Mouse (Mus musculus) forebrain, embryonic 13.5 days (tissue): Measurements from ENCODE around the gene Snapc4. TPM values are rescaled to one million over a fixed set of nuclear protein-coding genes. Genes with fewer than 3 reads are reported as not detected.
A peak's percentile ranks its signal among the peaks of the same experiment; 100 is the strongest.

Source experiments
- ATAC-seq: fragments of 200-750 bp; cut with Nextera tagmentation; 2 replicates; pipeline ENCODE4 v1.8.0; 2017
- H3K27ac ChIP-seq: fragments of 300-500 bp; sonication (generic); 2 replicates; pipeline ENCODE4 v1.5.1; 2015; ENCODE audit warnings: inconsistent platforms, mild to moderate bottlenecking, moderate library complexity
- H3K27me3 ChIP-seq: fragments of 300-500 bp; sonication (generic); 2 replicates; pipeline ENCODE4 v1.6.1; 2015; ENCODE audit warnings: mild to moderate bottlenecking, inconsistent platforms
- H3K36me3 ChIP-seq: fragments of 300-500 bp; sonication (generic); 2 replicates; pipeline ENCODE4 v1.6.1; 2015; ENCODE audit warnings: mild to moderate bottlenecking, inconsistent platforms; ENCODE audit not compliant: poor library complexity, severe bottlenecking
- H3K4me1 ChIP-seq: fragments of 300-500 bp; sonication (generic); 2 replicates; pipeline ENCODE4 v1.6.1; 2015; ENCODE audit warnings: inconsistent platforms
- H3K4me2 ChIP-seq: fragments of 300-500 bp; sonication (generic); 2 replicates; pipeline ENCODE4 v1.6.1; 2015; ENCODE audit warnings: inconsistent platforms, mild to moderate bottlenecking, moderate library complexity
- H3K4me3 ChIP-seq: fragments of 300-500 bp; sonication (generic); 2 replicates; pipeline ENCODE4 v1.5.1; 2015; ENCODE audit warnings: mild to moderate bottlenecking, inconsistent platforms
- H3K9ac ChIP-seq: fragments of 300-500 bp; sonication (generic); 2 replicates; pipeline ENCODE4 v1.6.1; 2015; ENCODE audit warnings: mild to moderate bottlenecking, inconsistent platforms
- H3K9me3 ChIP-seq: fragments of 300-500 bp; sonication (generic); replicated peaks from 2 replicates; pipeline ENCODE4 v1.6.1; 2016; ENCODE audit warnings: inconsistent platforms
- WGBS: fragments of 180-500 bp; shearing (Covaris S2); methylation state at CpG from one replicate; pipeline ENCODE4 v1.1.7; 2015; 5-methylcytosine and 5-hydroxymethylcytosine counted together
- polyA plus RNA-seq: library from polyadenylated mRNA; unstranded; fragments of >200 nt; fragmentation: Nextera tagmentation; extraction: Ambion mirVana; gene quantifications from 2 replicates; pipeline ENCODE4 v1.2.1, GENCODE M21; 2015

The Snapc4 gene
- polyA plus RNA-seq, 1 experiment from 2014 or later: 25.1 TPM

DNA sequence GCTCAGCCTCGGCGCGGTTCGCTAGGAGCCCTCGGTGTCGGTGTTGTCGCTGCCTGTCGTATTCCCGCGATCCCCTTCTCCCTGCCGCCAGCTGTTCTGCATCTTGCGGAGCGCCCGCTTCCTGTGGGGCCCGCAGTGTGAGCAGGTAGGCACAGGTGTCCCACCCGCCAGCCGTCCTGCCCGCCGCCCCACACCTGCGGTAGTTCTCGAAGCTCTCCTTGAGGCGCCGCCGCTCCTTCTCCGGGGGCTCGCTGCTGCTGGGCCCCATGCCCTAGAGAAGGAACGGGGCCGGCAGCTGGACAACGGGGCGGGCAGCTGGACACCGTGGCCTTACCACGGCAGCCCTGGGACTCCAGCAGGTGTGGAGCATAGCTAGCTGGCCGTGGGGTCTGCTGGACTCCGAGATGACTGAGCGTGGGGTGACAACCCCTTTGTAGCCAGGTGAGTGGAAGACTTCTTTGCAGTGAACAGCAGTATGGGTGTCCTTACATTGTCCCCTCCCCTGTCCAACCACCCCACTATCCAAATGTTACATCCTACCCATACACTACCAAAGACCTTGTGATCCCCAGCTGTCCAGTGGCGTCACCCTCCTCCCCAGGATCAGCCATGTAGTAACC lies 28.1 kb downstream of the Snapc4 start:
- peaks cover 26% of the 10 kb centered on the region for H3K4me1 ChIP-seq
- no peaks in the 10 kb centered on the region for H3K9me3 ChIP-seq
- WGBS: 3% methylated on average over 36 of the region's 36 CpGs
- peak overlapping the region; percentile 85 for H3K4me3 ChIP-seq
- H3K36me3 ChIP-seq: peaks cover 30% of the 10 kb centered on the region
- H3K4me2 ChIP-seq: peak overlapping the region; percentile 96
- no peaks in the 10 kb centered on the region for H3K27me3 ChIP-seq
- ATAC-seq: peak; percentile 63
- H3K9ac ChIP-seq: peak overlapping the region; percentile 93
- peak overlapping the region; percentile 84 for H3K27ac ChIP-seq

GRCm38 (mm10) chr2:26351358-26352290 lies 28.8 kb downstream of the Snapc4 start, which contains the start of gene Dnlz:
Gene Dnlz (minus strand): TSS chr2:26352110.
- Histone ChIP-seq H3K27me3 (no peaks in the 10 kb centered on the region), H3K9ac (peak within 1 kb of the TSS; percentile 93), H3K4me3 (peak within 1 kb of the TSS; percentile 85), H3K4me2 (peak within 1 kb of the TSS; percentile 96), H3K36me3 (peaks cover 38% of the 10 kb centered on the region), H3K27ac (peak within 1 kb of the TSS; percentile 84), H3K9me3 (no peaks in the 10 kb centered on the region), H3K4me1 (peaks cover 26% of the 10 kb centered on the region)
- ATAC-seq: peak; percentile 84
- 2% methylated on average over 62 of the region's 62 CpGs for WGBS

- H3K36me3 ChIP-seq: peaks cover 72% of the 10 kb centered on the region
- H3K27ac ChIP-seq: no peak overlapping the region
- peaks cover 23% of the 10 kb centered on the region for H3K4me1 ChIP-seq
- no peak for ATAC-seq
- no peak overlapping the region for H3K4me2 ChIP-seq
- H3K4me3 ChIP-seq: no peak overlapping the region
- H3K9me3 ChIP-seq: no peaks in the 10 kb centered on the region
- H3K27me3 ChIP-seq: no peaks in the 10 kb centered on the region
- 73% methylated on average over 6 of the region's 6 CpGs for WGBS
- H3K9ac ChIP-seq: no peak overlapping the region
Measured at GRCm38 (mm10) chr2:26348241-26348640, 32.2 kb downstream of the Snapc4 start.

DNA sequence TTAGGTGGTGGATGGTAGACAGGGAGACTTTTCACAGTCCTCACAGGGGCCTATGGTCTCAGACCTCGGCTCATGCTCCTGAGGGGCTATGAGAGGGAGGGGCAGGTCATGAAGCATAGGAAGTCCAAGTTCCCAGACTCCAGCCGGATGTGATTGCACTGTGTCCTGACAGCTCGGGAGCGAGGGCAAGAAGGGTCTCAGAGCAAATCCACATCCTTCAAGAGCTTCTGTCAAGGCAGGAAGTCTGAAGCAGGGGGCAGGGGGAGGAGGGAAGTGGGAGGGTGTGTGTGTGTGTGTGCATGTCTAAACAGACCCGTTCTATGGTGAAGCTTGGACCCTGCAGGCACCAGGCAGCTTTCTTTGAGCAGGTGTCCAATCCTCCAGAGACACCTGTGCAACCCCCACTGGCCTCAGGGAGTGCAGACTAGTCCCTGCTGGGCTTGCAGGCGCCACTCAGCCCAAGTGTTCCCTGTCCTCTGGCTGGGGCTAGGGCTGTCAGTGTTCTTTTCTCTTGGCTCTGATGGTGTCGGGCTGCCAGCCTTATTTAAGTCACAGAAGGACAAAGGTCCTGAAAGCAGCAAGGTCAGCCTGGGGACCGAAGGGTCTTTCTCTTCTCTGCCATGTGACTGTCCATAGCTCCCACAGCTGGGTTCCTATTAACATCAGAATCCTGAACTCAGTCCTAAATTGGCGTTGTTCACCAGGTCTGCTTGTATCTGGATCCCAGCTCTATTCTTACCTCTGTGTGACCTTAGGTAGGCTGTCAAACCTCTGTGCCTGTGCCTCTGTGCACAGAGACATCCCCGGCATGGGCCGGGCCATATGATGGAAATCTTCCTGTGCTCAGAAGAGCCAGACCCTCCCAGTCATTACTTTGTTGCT lies 37.6 kb downstream of the Snapc4 start:
- no peak overlapping the region for H3K4me2 ChIP-seq
- H3K9ac ChIP-seq: no peak overlapping the region
- H3K4me1 ChIP-seq: peaks cover 8% of the 10 kb centered on the region; the same call in 1 of the 2 replicates
- H3K9me3 ChIP-seq: no peaks in the 10 kb centered on the region
- 82% methylated on average over 11 of the region's 11 CpGs for WGBS
- H3K27me3 ChIP-seq: no peaks in the 10 kb centered on the region
- H3K4me3 ChIP-seq: no peak overlapping the region
- H3K27ac ChIP-seq: no peak overlapping the region
- no peak for ATAC-seq
- peaks cover 95% of the 10 kb centered on the region for H3K36me3 ChIP-seq

DNA sequence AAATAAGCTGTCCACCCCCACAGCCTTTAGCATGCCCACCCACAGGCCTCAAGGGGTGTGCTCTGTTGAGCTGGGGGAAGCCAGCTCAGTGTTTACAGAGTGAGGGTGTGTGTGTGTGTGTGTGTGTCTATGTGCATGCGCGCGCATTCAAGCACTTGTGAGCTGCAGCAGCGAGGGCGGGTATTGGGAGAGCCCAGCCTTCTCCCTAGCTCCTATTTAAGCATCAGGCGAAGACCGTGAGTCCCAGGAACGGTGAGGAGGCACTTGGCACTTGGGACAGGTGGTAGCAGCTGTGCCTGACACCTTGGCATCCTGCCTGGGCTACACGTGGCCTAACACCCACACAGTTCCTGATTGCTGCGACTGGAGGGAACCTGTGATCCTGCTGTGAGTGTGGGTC lies 38.4 kb downstream of the Snapc4 start:
- H3K4me3 ChIP-seq: no peak overlapping the region
- no peak for ATAC-seq
- peaks cover 8% of the 10 kb centered on the region; the same call in 1 of the 2 replicates for H3K4me1 ChIP-seq
- WGBS: 80% methylated on average over 10 of the region's 10 CpGs
- no peak overlapping the region for H3K4me2 ChIP-seq
- no peak overlapping the region for H3K9ac ChIP-seq
- no peaks in the 10 kb centered on the region for H3K27me3 ChIP-seq
- peaks cover 87% of the 10 kb centered on the region for H3K36me3 ChIP-seq
- no peaks in the 10 kb centered on the region for H3K9me3 ChIP-seq
- H3K27ac ChIP-seq: peak overlapping the region; percentile 6; the same call in 1 of the 2 replicates

DNA sequence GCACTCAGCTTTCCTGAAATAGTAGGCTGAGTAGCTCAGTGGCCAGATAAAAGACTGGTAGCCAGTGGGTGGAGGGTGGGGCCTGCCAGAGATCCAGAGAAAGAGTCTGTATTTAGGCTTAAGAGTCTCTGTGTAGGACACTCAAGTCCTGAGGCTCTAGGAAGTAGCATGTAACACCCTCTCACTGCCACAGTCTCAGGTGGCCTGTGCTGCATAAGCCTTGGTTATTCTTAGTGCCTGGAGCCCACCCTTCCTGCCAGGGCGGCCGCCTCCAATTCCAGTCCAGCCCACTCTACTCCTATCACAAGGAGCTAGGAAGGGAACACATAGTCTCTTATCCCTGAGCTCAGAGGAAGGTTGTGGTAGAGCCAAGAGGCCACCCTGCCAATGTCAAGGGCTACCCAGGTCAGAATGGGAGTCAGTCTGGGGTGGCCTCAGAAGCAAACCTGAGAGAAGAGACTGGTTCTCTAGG lies 38.9 kb downstream of the Snapc4 start:
- peaks cover 82% of the 10 kb centered on the region for H3K36me3 ChIP-seq
- H3K27ac ChIP-seq: no peak overlapping the region
- H3K4me1 ChIP-seq: peaks cover 8% of the 10 kb centered on the region; the same call in 1 of the 2 replicates
- no peak overlapping the region for H3K4me2 ChIP-seq
- H3K9me3 ChIP-seq: no peaks in the 10 kb centered on the region
- WGBS: 100% methylated on average over 2 of the region's 2 CpGs
- no peaks in the 10 kb centered on the region for H3K27me3 ChIP-seq
- H3K9ac ChIP-seq: no peak overlapping the region
- no peak overlapping the region for H3K4me3 ChIP-seq
- no peak for ATAC-seq

GRCm38 (mm10) chr2:26339204-26339551 lies 41.3 kb downstream of the Snapc4 start:
- H3K36me3 ChIP-seq: peaks cover 58% of the 10 kb centered on the region
- H3K4me3 ChIP-seq: no peak overlapping the region
- no peaks in the 10 kb centered on the region for H3K9me3 ChIP-seq
- H3K4me2 ChIP-seq: no peak overlapping the region
- ATAC-seq: no peak
- WGBS: 84% methylated on average over 5 of the region's 5 CpGs
- peaks cover 8% of the 10 kb centered on the region; the same call in 1 of the 2 replicates for H3K4me1 ChIP-seq
- no peaks in the 10 kb centered on the region for H3K27me3 ChIP-seq
- no peak overlapping the region for H3K27ac ChIP-seq
- H3K9ac ChIP-seq: no peak overlapping the region

- Histone ChIP-seq H3K4me3 (no peak overlapping the region), H3K4me1 (peaks cover 8% of the 10 kb centered on the region; the same call in 1 of the 2 replicates), H3K36me3 (peaks cover 52% of the 10 kb centered on the region)
Measured at GRCm38 (mm10) chr2:26338302-26339203, 41.9 kb downstream of the Snapc4 start.

DNA sequence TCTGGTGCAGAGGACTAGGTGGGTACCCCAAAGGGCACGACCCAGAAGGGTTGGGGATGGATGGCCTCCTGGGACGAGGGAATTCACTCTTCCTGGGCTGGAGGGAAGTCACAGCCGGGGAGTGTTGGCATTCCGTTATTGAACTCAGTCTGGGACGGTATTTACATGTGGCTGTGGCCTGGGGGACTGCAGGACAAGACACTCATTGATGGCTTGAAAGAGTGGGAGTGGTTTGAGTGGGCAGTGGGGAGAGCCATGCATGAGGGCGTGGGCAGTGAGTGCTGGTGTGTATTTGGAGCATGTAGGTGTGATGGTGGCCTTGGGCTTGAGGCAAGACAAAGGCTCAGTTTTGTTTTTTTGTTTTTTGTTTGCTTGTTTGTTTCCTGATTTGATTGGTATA lies 49.8 kb downstream of the Snapc4 start:
- H3K4me3 ChIP-seq: no peak overlapping the region
- H3K27ac ChIP-seq: no peak overlapping the region
- WGBS: 84% methylated on average over 6 of the region's 6 CpGs
- no peaks in the 10 kb centered on the region for H3K9me3 ChIP-seq
- no peak overlapping the region for H3K4me2 ChIP-seq
- no peaks in the 10 kb centered on the region for H3K4me1 ChIP-seq
- no peaks in the 10 kb centered on the region for H3K27me3 ChIP-seq
- no peak for ATAC-seq
- peaks cover 62% of the 10 kb centered on the region for H3K36me3 ChIP-seq
- no peak overlapping the region for H3K9ac ChIP-seq

More at GRCm38 (mm10) chr2:26338302-26339203, 41.9 kb downstream of the Snapc4 start:
- H3K27ac ChIP-seq: no peak overlapping the region
- H3K9me3 ChIP-seq: no peaks in the 10 kb centered on the region
- H3K9ac ChIP-seq: no peak overlapping the region
- no peak overlapping the region for H3K4me2 ChIP-seq
- H3K27me3 ChIP-seq: no peaks in the 10 kb centered on the region
- no peak for ATAC-seq
- WGBS: 85% methylated on average over 10 of the region's 13 CpGs

GRCm38 (mm10) chr2:26330056-26330468 lies 50.4 kb downstream of the Snapc4 start:
- H3K36me3 ChIP-seq: peaks cover 69% of the 10 kb centered on the region

GRCm38 (mm10) chr2:26329402-26329801 lies 51.1 kb downstream of the Snapc4 start:
- no peak overlapping the region for H3K27ac ChIP-seq
- no peak overlapping the region for H3K4me2 ChIP-seq
- no peaks in the 10 kb centered on the region for H3K9me3 ChIP-seq
- H3K4me3 ChIP-seq: no peak overlapping the region
- H3K36me3 ChIP-seq: peaks cover 75% of the 10 kb centered on the region
- H3K9ac ChIP-seq: no peak overlapping the region
- H3K4me1 ChIP-seq: no peaks in the 10 kb centered on the region
- no peaks in the 10 kb centered on the region for H3K27me3 ChIP-seq
- 59% methylated on average over 8 of the region's 8 CpGs for WGBS
- peak; percentile 17; the same call in 1 of the 2 replicates for ATAC-seq

More at GRCm38 (mm10) chr2:26330056-26330468, 50.4 kb downstream of the Snapc4 start:
- Histone ChIP-seq H3K27me3 (no peaks in the 10 kb centered on the region), H3K4me1 (no peaks in the 10 kb centered on the region), H3K4me3 (no peak overlapping the region), H3K9me3 (no peaks in the 10 kb centered on the region), H3K4me2 (no peak overlapping the region), H3K27ac (no peak overlapping the region), H3K9ac (no peak overlapping the region)
- no peak for ATAC-seq
- 91% methylated on average over 4 of the region's 4 CpGs for WGBS
